Mouse (Mus musculus) cerebellum, postnatal 14 days (tissue): ENCODE data around the gene Ifitm3.
"Not testable (repeated sequence)": the region's sequence is repeated elsewhere in the genome, so short reads cannot be mapped to it uniquely, and the experiment has no call there.

ENCODE experiments used
- DNase-seq, 2 experiments: peaks; one replicate each; pipeline ENCODE4 v3.0.0; 2021; ENCODE audit warnings: mixed read lengths in 2 of 2

The Ifitm3 gene

GRCm38 (mm10) chr7:140998853-140999700 lies 11.5 kb downstream of the Ifitm3 start:
- DNase-seq, result no peak

GRCm38 (mm10) chr7:140997817-140998216 lies 12.8 kb downstream of the Ifitm3 start:
- no peak for DNase-seq

GRCm38 (mm10) chr7:140991117-140991689 lies 19.4 kb downstream of the Ifitm3 start:
- DNase-seq, result no peak

- DNase-seq, result no peak
Observed at GRCm38 (mm10) chr7:140990622-140991021, 19.9 kb downstream of the Ifitm3 start.

- DNase-seq, result no peak
Observed at GRCm38 (mm10) chr7:140990185-140990584, 20.4 kb downstream of the Ifitm3 start.

GRCm38 (mm10) chr7:140989022-140989421 lies 21.5 kb downstream of the Ifitm3 start:
- DNase-seq, result no peak

- no peak for DNase-seq
Observed at GRCm38 (mm10) chr7:140987182-140988138, 23.1 kb downstream of the Ifitm3 start.

- no peak for DNase-seq
Observed at GRCm38 (mm10) chr7:140982971-140983370, 27.6 kb downstream of the Ifitm3 start.

- DNase-seq, result no peak
Observed at GRCm38 (mm10) chr7:140981704-140982103, 28.9 kb downstream of the Ifitm3 start.

GRCm38 (mm10) chr7:140976720-140977119 lies 33.9 kb downstream of the Ifitm3 start:
- not testable (repeated sequence) for DNase-seq

GRCm38 (mm10) chr7:140975465-140975864 lies 35.1 kb downstream of the Ifitm3 start:
- no peak for DNase-seq

GRCm38 (mm10) chr7:140974940-140975339 lies 35.6 kb downstream of the Ifitm3 start:
- DNase-seq, result no peak

GRCm38 (mm10) chr7:140973396-140974165 lies 37.0 kb downstream of the Ifitm3 start:
- DNase-seq, result no peak

- no peak for DNase-seq
Observed at GRCm38 (mm10) chr7:140971479-140972171, 38.9 kb downstream of the Ifitm3 start.

GRCm38 (mm10) chr7:140970931-140971330 lies 39.6 kb downstream of the Ifitm3 start:
- DNase-seq, result no peak

- not testable (repeated sequence) for DNase-seq
Observed at GRCm38 (mm10) chr7:140968710-140969109, 41.9 kb downstream of the Ifitm3 start.

- no peak for DNase-seq
Observed at GRCm38 (mm10) chr7:140967862-140968591, 42.5 kb downstream of the Ifitm3 start.

GRCm38 (mm10) chr7:140966921-140967320 lies 43.6 kb downstream of the Ifitm3 start, which contains the start of gene Ifitm1:
TSS of gene Ifitm1 (plus strand) at chr7:140967221.
- no peak for DNase-seq

- no peak for DNase-seq
Observed at GRCm38 (mm10) chr7:140962733-140963132, 47.8 kb downstream of the Ifitm3 start.

GRCm38 (mm10) chr7:140961416-140961815 lies 49.2 kb downstream of the Ifitm3 start:
- no peak for DNase-seq

- DNase-seq, result no peak
Observed at GRCm38 (mm10) chr7:140960026-140960425, 50.5 kb downstream of the Ifitm3 start.
